Mouse (Mus musculus) inflammation-experienced regulatory T-cells, adult 16 weeks (primary cell): ENCODE data around the gene Ptx3. TPM values are rescaled to one million over a fixed set of nuclear protein-coding genes. Genes with fewer than 3 reads are reported as not detected.

Source experiments
- polyA plus RNA-seq: library from polyadenylated mRNA; unstranded; fragments of 100-300 nt; shearing (Covaris generic); gene quantifications from one replicate; pipeline ENCODE4 v1.2.1, GENCODE M21; 2017

Gene Ptx3
- not detected for polyA plus RNA-seq

DNA sequence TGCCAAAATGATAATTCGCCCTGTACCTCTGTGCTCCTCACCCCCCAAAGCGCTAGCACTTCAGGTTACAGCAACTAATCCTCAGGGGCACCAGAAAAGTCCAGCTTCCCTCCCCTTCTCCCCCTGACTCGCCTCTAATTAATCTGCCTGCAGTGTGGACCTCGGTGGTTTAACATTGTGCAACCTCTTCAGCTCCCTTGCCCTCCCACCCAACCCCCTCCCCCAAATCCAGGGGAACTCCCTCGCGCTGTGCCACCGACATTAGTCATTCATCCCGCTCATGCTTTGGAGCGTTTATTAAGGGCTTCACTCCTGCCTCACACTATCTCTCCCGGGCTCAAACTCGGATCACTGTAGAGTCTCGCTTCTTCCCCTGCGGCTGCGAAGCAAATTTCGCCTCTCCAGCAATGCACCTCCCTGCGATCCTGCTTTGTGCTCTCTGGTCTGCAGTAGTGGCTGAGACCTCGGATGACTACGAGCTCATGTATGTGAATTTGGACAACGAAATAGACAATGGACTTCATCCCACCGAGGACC lies at the start of gene Ptx3:
Gene Ptx3 (plus strand): TSS at position 256 of the 537 bp plus-strand sequence.

Other genes with a start within 250 kb of the Ptx3 start
- not detected for gene Veph1, start 76.9 kb downstream of the Ptx3 start, polyA plus RNA-seq